Mouse (Mus musculus): ENCODE measurements around the gene Erbb3. TPM values are rescaled to one million over a fixed set of nuclear protein-coding genes. Genes with fewer than 3 reads are reported as not detected.

Erbb3 gene
- polyA plus RNA-seq, 1 experiment from 2014 or later = 29.6 TPM

DNA sequence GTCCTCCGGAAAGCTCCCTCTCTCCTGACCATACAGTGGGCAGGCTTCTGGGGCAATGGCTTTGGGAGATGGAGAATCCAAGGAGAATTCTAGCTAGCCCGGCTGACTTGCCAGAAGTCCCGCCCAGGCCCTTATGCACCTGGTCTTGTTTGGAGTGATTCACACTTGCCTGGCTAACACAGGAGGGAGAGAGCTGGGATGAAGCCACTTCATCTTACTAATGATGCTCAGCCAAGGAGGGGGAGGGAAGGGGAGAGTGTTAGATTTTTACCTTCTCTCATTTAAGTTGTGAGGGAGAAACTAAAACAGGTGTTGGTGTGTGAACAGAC is 43.9 kb downstream of the Erbb3 start:
- Histone ChIP-seq H3K9me3 (ENCODE audit: control insufficient read depth, low read length) (no peaks in the 10 kb centered on the region), H3K27me3 (replicated peaks; ENCODE audit: control insufficient read depth, insufficient read depth, low read length) (no peaks in the 10 kb centered on the region), H3K4me1 (ENCODE audit: control insufficient read depth, insufficient read depth, low read length) (0 out of 2 replicates have a peak, but pooled peaks cover 4% of the 10 kb centered on the region), H3K4me3 (ENCODE audit: low read length) (no peak overlapping the region), H3K9ac (ENCODE audit: low read depth, low read length) (no peak overlapping the region), H3K27ac (ENCODE audit: low read length) (no peak overlapping the region), H3K4me2 (ENCODE audit: low read depth, low read length) (no peak overlapping the region), H3K36me3 (ENCODE audit: control insufficient read depth, insufficient read depth, low read length) (peaks cover 15% of the 10 kb centered on the region)
- WGBS = 88% methylated on average over 3 of the region's 3 CpGs
- ATAC-seq = no peak

DNA sequence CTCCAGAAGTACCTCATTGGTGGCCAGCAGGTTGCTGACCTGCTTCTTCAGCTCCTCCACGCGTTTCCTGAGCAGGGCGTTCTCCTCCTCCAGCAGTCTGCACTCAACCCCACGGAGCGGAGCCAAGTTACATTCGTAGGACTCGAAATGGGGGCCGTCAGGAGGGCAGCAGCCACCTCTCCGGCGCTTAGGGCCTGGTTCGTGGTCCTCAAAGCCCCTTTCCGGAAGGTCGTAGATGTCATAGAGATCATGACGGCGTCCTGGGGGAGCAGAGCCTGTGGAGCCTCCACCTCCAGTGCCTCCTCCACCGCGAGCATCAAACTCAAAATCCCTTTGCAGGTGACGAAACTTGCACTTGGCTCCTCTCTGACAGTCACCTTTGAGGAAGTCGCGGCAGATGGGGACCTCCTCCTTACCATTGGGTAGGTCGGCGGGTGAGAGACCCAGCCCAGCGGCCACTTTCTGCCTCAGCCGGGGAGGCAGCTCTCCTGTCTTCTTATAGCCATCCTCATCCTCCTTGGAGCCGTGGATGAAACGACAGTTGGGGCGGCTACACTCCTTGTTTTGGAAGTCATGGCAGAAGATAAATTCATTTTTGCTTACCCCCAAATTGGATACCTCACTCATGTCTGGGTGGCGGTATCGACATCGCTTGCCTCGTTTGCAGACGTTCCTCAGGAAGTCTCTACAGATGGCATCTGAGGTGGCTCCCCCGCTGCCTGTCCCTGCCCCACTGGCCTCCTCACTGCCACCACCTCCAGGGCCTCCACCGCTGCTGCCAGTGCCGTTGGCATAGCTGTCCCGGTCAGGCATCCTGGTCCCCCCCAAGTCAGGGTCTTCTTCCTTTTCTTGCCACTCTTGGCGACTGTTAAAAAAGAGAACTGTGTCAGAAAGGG is 44.5 kb downstream of the Erbb3 start:
- H3K9me3 ChIP-seq (ENCODE audit: control insufficient read depth, low read length) = no peaks in the 10 kb centered on the region

DNA sequence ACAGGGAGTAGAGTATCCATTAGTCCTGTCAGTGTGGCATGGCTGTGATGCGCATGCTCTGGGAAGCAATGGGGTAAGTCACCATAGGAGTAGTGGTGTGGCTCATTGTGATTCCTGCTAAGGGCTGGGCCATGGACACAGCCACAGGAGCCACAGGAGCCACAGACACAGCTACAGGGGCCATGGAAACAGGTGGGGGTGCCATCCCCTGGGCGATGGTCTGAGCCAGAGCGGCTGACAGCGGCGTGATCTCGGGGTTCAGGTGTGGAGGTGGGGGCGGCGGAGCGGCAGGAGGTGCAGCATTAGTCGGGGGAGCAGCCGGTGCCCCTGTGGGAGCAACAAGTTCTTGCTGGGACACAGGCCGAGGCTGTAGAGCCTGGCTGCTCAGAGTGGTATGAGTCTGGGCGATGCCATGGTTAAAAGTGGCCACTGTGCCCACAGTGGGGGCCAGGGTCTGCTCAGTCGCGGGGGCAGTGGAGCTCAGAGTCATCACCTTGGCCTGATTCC is 45.2 kb downstream of the Erbb3 start:
- H3K9ac ChIP-seq (ENCODE audit: low read depth, low read length) = peak overlapping the region; percentile 30; the same call in 1 of the 2 replicates
- no peak overlapping the region for H3K27ac ChIP-seq (ENCODE audit: low read length)
- no peaks in the 10 kb centered on the region for H3K27me3 ChIP-seq (replicated peaks; ENCODE audit: control insufficient read depth, insufficient read depth, low read length)
- no peak overlapping the region for H3K4me3 ChIP-seq (ENCODE audit: low read length)
- H3K9me3 ChIP-seq (ENCODE audit: control insufficient read depth, low read length) = no peaks in the 10 kb centered on the region
- 97% methylated on average over 15 of the region's 15 CpGs for WGBS
- H3K4me2 ChIP-seq (ENCODE audit: low read depth, low read length) = no peak overlapping the region
- no peak for ATAC-seq
- peaks cover 15% of the 10 kb centered on the region for H3K36me3 ChIP-seq (ENCODE audit: control insufficient read depth, insufficient read depth, low read length)
- 0 out of 2 replicates have a peak, but pooled peaks cover 4% of the 10 kb centered on the region for H3K4me1 ChIP-seq (ENCODE audit: control insufficient read depth, insufficient read depth, low read length)

More for the DNA sequence above, 44.5 kb downstream of the Erbb3 start:
- H3K36me3 ChIP-seq (ENCODE audit: control insufficient read depth, insufficient read depth, low read length) = peaks cover 15% of the 10 kb centered on the region
- no peak overlapping the region for H3K27ac ChIP-seq (ENCODE audit: low read length)
- H3K4me1 ChIP-seq (ENCODE audit: control insufficient read depth, insufficient read depth, low read length) = 0 out of 2 replicates have a peak, but pooled peaks cover 4% of the 10 kb centered on the region
- no peak for ATAC-seq
- no peaks in the 10 kb centered on the region for H3K27me3 ChIP-seq (replicated peaks; ENCODE audit: control insufficient read depth, insufficient read depth, low read length)
- no peak overlapping the region for H3K4me3 ChIP-seq (ENCODE audit: low read length)
- 92% methylated on average over 37 of the region's 37 CpGs for WGBS
- no peak overlapping the region for H3K4me2 ChIP-seq (ENCODE audit: low read depth, low read length)
- H3K9ac ChIP-seq (ENCODE audit: low read depth, low read length) = no peak overlapping the region

DNA sequence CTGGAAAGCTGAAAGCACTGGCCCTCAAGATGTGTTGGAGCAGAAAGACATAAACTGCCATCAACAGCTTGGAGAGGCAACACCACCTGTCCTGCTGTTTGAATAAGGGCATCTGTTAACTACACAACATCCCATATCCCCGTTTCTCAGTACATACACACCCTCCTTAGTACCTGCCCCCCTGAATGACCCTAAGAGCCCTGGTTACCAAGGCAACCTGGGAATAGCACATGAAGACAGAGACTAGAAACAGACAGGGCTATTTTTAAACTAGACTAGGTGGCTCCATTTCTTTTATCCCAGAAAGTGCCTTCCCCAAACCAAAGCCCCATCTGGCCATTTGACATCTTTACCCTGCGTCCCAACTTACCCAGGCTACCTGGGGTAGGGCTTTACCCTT is 46.4 kb downstream of the Erbb3 start:
- Histone ChIP-seq H3K27me3 (replicated peaks; ENCODE audit: control insufficient read depth, insufficient read depth, low read length) (no peaks in the 10 kb centered on the region), H3K27ac (ENCODE audit: low read length) (no peak overlapping the region), H3K4me3 (ENCODE audit: low read length) (no peak overlapping the region), H3K36me3 (ENCODE audit: control insufficient read depth, insufficient read depth, low read length) (peaks cover 15% of the 10 kb centered on the region), H3K9me3 (ENCODE audit: control insufficient read depth, low read length) (no peaks in the 10 kb centered on the region), H3K4me2 (ENCODE audit: low read depth, low read length) (no peak overlapping the region), H3K4me1 (ENCODE audit: control insufficient read depth, insufficient read depth, low read length) (0 out of 2 replicates have a peak, but pooled peaks cover 4% of the 10 kb centered on the region), H3K9ac (ENCODE audit: low read depth, low read length) (no peak overlapping the region)
- 54% methylated on average over 2 of the region's 2 CpGs for WGBS
- no peak for ATAC-seq

DNA sequence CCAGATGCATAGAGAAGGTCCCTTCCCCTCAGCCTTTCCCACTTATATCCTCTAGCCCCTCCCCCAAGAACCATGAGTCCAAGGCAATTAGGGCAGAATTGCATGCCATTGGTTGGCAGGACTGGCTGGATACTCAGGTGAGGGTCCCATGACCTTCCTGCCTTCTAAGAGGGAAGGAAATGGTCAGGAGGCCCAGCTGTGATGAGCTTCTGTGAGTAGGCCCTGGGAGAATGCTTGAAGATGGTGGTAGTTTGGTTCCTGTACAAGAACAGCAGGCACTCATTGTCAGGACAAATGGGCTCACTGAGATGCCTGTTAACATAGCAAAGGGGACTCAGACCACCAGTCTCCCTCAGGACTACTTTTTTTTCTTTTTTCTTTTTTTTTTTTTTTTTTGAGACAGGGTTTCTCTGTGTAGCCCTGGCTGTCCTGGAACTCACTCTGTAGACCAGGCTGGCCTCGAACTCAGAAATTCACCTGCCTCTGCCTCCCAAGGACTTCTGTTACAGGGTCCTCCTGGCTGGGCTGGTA is 51.0 kb downstream of the Erbb3 start:
- H3K4me3 ChIP-seq (ENCODE audit: low read length) = no peak overlapping the region
- H3K9ac ChIP-seq (ENCODE audit: low read depth, low read length) = no peak overlapping the region
- H3K27ac ChIP-seq (ENCODE audit: low read length) = no peak overlapping the region
- no peak for ATAC-seq
- no peaks in the 10 kb centered on the region for H3K27me3 ChIP-seq (replicated peaks; ENCODE audit: control insufficient read depth, insufficient read depth, low read length)
- no peaks in the 10 kb centered on the region for H3K4me1 ChIP-seq (ENCODE audit: control insufficient read depth, insufficient read depth, low read length)
- no peak overlapping the region for H3K4me2 ChIP-seq (ENCODE audit: low read depth, low read length)
- no peaks in the 10 kb centered on the region for H3K9me3 ChIP-seq (ENCODE audit: control insufficient read depth, low read length)
- WGBS = 100% methylated on average over 1 of the region's 1 CpGs
- no peaks in the 10 kb centered on the region for H3K36me3 ChIP-seq (ENCODE audit: control insufficient read depth, insufficient read depth, low read length)

DNA sequence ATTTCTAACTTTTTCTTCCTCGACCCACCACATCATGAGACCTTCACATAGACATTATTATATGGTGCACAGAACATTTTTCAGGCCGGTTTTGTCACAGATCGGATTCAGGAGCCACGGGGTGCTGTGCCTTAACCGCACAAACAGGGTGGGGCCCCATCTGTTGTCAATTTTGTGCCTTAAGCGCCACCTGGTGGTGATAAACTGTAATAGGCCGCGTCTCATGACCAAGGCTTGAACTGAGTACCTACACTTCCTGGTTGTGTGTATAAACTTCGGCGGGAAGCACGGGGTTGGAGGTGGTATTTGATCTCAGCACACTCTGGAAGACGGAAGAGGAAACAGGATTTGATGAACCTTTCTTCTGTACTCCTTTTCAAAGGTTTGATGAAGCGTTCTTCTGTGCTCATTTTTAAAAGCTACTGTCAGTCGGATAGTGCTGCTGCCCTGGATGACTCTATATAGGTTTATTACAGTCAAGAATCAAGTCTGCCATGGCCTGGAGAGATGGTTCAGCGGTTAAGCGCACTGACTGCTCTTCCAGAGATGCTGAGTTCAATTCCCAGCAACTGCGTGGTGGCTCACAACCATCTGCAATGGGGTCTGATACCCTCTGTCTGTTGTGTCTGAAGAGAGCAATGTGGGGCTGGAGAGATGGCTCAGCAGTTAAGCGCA is 53.0 kb downstream of the Erbb3 start:
- no peaks in the 10 kb centered on the region for H3K4me1 ChIP-seq (ENCODE audit: control insufficient read depth, insufficient read depth, low read length)

DNA sequence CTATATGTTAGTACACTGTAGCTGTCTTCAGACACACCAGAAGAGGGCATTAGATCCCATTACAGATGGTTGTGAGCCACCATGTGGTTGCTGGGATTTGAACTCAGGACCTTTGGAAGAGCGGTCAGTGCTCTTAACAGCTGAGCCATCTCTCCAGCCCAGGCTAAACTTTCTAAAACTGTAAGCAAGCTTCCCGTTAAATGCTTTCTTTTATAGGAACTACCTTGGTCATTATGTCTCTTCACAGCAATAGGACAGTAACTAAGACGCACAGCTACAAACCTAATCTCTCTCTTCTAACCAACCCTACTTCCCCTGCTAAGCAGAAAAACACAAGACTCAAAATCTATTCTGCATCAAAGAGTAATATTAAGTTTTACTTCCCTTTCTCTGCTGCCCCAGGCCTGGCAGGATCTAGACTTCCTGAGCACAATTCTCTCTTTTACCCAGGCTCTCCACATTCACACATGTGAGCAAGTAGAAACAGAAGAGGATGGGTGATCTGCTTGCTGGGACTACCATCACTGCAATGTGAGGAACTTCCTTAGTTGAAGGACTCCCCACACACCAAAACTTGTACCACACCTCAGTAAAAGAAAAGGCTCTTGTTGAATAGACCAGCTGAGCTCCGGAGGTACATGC is 53.7 kb downstream of the Erbb3 start:
- peak overlapping the region; percentile 45 for H3K4me2 ChIP-seq (ENCODE audit: low read depth, low read length)
- ATAC-seq = no peak; the same call in 1 of the 2 replicates
- no peaks in the 10 kb centered on the region for H3K36me3 ChIP-seq (ENCODE audit: control insufficient read depth, insufficient read depth, low read length)
- H3K9ac ChIP-seq (ENCODE audit: low read depth, low read length) = peak overlapping the region; percentile 47
- no peaks in the 10 kb centered on the region for H3K27me3 ChIP-seq (replicated peaks; ENCODE audit: control insufficient read depth, insufficient read depth, low read length)
- 0 out of 2 replicates have a peak overlapping the region, but pooled peaks have one; percentile 12 for H3K27ac ChIP-seq (ENCODE audit: low read length)
- no peaks in the 10 kb centered on the region for H3K4me1 ChIP-seq (ENCODE audit: control insufficient read depth, insufficient read depth, low read length)
- H3K9me3 ChIP-seq (ENCODE audit: control insufficient read depth, low read length) = no peaks in the 10 kb centered on the region
- WGBS = 68% methylated on average over 4 of the region's 4 CpGs
- peak overlapping the region; percentile 12; the same call in 1 of the 2 replicates for H3K4me3 ChIP-seq (ENCODE audit: low read length)

More for the DNA sequence above, 53.0 kb downstream of the Erbb3 start:
- H3K36me3 ChIP-seq (ENCODE audit: control insufficient read depth, insufficient read depth, low read length) = no peaks in the 10 kb centered on the region
- peak overlapping the region; percentile 45 for H3K4me2 ChIP-seq (ENCODE audit: low read depth, low read length)
- ATAC-seq = peak; percentile 95
- no peaks in the 10 kb centered on the region for H3K9me3 ChIP-seq (ENCODE audit: control insufficient read depth, low read length)
- peak overlapping the region; percentile 25 for H3K4me3 ChIP-seq (ENCODE audit: low read length)
- H3K27me3 ChIP-seq (replicated peaks; ENCODE audit: control insufficient read depth, insufficient read depth, low read length) = no peaks in the 10 kb centered on the region
- WGBS = 13% methylated on average over 18 of the region's 18 CpGs
- peak overlapping the region; percentile 12; the same call in 1 of the 2 replicates for H3K27ac ChIP-seq (ENCODE audit: low read length)
- peak overlapping the region; percentile 54 for H3K9ac ChIP-seq (ENCODE audit: low read depth, low read length)

DNA sequence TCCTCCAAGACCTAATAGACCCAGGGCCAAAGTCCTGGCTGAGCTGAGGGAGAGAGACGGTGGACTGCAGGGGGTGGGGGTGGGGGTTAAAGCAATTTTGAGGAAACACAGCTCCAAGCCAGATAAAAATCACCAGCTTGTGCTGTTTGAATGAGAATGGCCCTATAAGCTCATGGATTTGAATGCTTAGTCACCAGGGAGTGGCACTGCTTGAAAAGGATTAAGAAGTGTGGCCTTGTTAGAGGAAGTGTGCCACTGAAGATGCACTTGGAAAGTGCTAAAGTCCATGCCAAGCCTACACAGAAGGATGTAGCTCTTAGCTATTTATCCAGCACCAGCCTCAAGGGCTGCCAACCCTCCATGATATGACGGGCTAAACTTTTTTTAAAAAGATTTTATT is 54.2 kb downstream of the Erbb3 start:
- ATAC-seq = no peak

More for the DNA sequence above, 54.2 kb downstream of the Erbb3 start:
- Histone ChIP-seq H3K4me3 (ENCODE audit: low read length) (no peak overlapping the region), H3K4me2 (ENCODE audit: low read depth, low read length) (no peak overlapping the region), H3K9ac (ENCODE audit: low read depth, low read length) (no peak overlapping the region), H3K9me3 (ENCODE audit: control insufficient read depth, low read length) (no peaks in the 10 kb centered on the region), H3K27me3 (replicated peaks; ENCODE audit: control insufficient read depth, insufficient read depth, low read length) (no peaks in the 10 kb centered on the region), H3K4me1 (ENCODE audit: control insufficient read depth, insufficient read depth, low read length) (no peaks in the 10 kb centered on the region), H3K36me3 (ENCODE audit: control insufficient read depth, insufficient read depth, low read length) (no peaks in the 10 kb centered on the region), H3K27ac (ENCODE audit: low read length) (no peak overlapping the region)
- 71% methylated on average over 2 of the region's 2 CpGs for WGBS

Measured in intestine, embryonic 16.5 days (tissue).